Mouse (Mus musculus) embryonic facial prominence, embryonic 11.5 days (tissue): ENCODE data around the gene Mcidas. TPM values are rescaled to one million over a fixed set of nuclear protein-coding genes. Genes with fewer than 3 reads are reported as not detected.
A peak's percentile ranks its signal among the peaks of the same experiment; 100 is the strongest.

Experiments
- ATAC-seq: fragments of 200-750 bp; cut with Nextera tagmentation; replicated peaks from 2 replicates; pipeline ENCODE4 v1.8.0; 2017; ENCODE audit warnings: low read depth; ENCODE audit not compliant: insufficient number of reproducible peaks, low FRiP score, low TSS enrichment
- DNase-seq: peaks from one replicate; pipeline ENCODE4 v3.0.0-alpha.2; 2015; ENCODE audit warnings: low spot score
- H3K27ac ChIP-seq: fragments of 300-500 bp; sonication (generic); replicated peaks from 2 replicates; pipeline ENCODE4 v1.5.1; 2014; ENCODE audit warnings: mild to moderate bottlenecking, low read depth, low read length, control low read depth
- H3K27me3 ChIP-seq: fragments of 300-500 bp; sonication (generic); 2 replicates; pipeline ENCODE4 v1.6.1; 2014; ENCODE audit warnings: mild to moderate bottlenecking, low read length, moderate library complexity, mixed read lengths; ENCODE audit not compliant: control insufficient read depth, insufficient read depth
- H3K36me3 ChIP-seq: fragments of 300-500 bp; sonication (generic); replicated peaks from 2 replicates; pipeline ENCODE4 v1.6.1; 2014; ENCODE audit warnings: low read depth, mild to moderate bottlenecking, low read length, moderate library complexity, mixed read lengths; ENCODE audit not compliant: control insufficient read depth, insufficient read depth
- H3K4me1 ChIP-seq: fragments of 300-500 bp; sonication (generic); 2 replicates; pipeline ENCODE4 v1.6.1; 2014; ENCODE audit warnings: low read length, mixed read lengths; ENCODE audit not compliant: control insufficient read depth, insufficient read depth
- H3K4me2 ChIP-seq: fragments of 300-500 bp; sonication (generic); 2 replicates; pipeline ENCODE4 v1.6.1; 2014; ENCODE audit warnings: low read depth, mild to moderate bottlenecking, control low read depth, low read length, moderate library complexity
- H3K4me3 ChIP-seq: fragments of 300-500 bp; sonication (generic); 2 replicates; pipeline ENCODE4 v1.5.1; 2014; ENCODE audit warnings: low read depth, low read length, control low read depth
- H3K9ac ChIP-seq: fragments of 300-500 bp; sonication (generic); replicated peaks from 2 replicates; pipeline ENCODE4 v1.6.1; 2014; ENCODE audit warnings: mild to moderate bottlenecking, control low read depth, low read length
- H3K9me3 ChIP-seq: fragments of 300-500 bp; sonication (generic); replicated peaks from 2 replicates; pipeline ENCODE4 v1.6.1; 2016; ENCODE audit warnings: mild to moderate bottlenecking, low read length, inconsistent platforms, mixed read lengths; ENCODE audit not compliant: control insufficient read depth
- WGBS: fragments of 180-500 bp; shearing (Covaris S2); extraction: QIAGEN DNeasy Blood & Tissue Kit; methylation state at CpG from one replicate; pipeline ENCODE4 v1.1.7; 2014; 5-methylcytosine and 5-hydroxymethylcytosine counted together
- polyA plus RNA-seq: library from polyadenylated mRNA; unstranded; fragments of >200 nt; fragmentation: Nextera tagmentation; extraction: Ambion mirVana; gene quantifications from 2 replicates; pipeline ENCODE4 v1.2.1, GENCODE M21; 2014

Mcidas gene
- polyA plus RNA-seq, 1 experiment from 2014 or later = not detected

GRCm38 (mm10) chr13:112994191-112994590 lies 546 bp downstream of the Mcidas start:
- H3K4me1 ChIP-seq = peaks cover 9% of the 10 kb centered on the region
- peak; percentile 72 for DNase-seq
- H3K36me3 ChIP-seq = no peaks in the 10 kb centered on the region
- WGBS = under 1% methylated on average over 25 of the region's 25 CpGs
- peak overlapping the region; percentile 79 for H3K4me2 ChIP-seq
- H3K9me3 ChIP-seq = no peaks in the 10 kb centered on the region
- H3K27me3 ChIP-seq = peaks cover 86% of the 10 kb centered on the region
- no peak overlapping the region for H3K27ac ChIP-seq
- peak overlapping the region; percentile 36 for H3K4me3 ChIP-seq
- no peak overlapping the region; the same call in 1 of the 2 replicates for H3K9ac ChIP-seq
- peak; percentile 65 for ATAC-seq

- ATAC-seq (no peak), DNase-seq (no peak)
- 56% methylated on average over 4 of the region's 4 CpGs for WGBS
Observed at GRCm38 (mm10) chr13:112996407-112996806, 2.8 kb downstream of the Mcidas start.

GRCm38 (mm10) chr13:112997369-112997768 lies 3.7 kb downstream of the Mcidas start:
- Histone ChIP-seq H3K4me1 (peaks cover 9% of the 10 kb centered on the region), H3K4me2 (no peak overlapping the region), H3K36me3 (no peaks in the 10 kb centered on the region), H3K27me3 (peaks cover 64% of the 10 kb centered on the region), H3K4me3 (no peak overlapping the region), H3K9ac (no peak overlapping the region), H3K27ac (no peak overlapping the region), H3K9me3 (no peaks in the 10 kb centered on the region)
- WGBS = 71% methylated on average over 6 of the region's 6 CpGs
- ATAC-seq (no peak), DNase-seq (no peak)

More at GRCm38 (mm10) chr13:112996407-112996806, 2.8 kb downstream of the Mcidas start:
- Histone ChIP-seq H3K9me3 (no peaks in the 10 kb centered on the region), H3K36me3 (no peaks in the 10 kb centered on the region), H3K4me3 (no peak overlapping the region), H3K4me1 (peaks cover 9% of the 10 kb centered on the region), H3K9ac (no peak overlapping the region), H3K27ac (no peak overlapping the region), H3K27me3 (peaks cover 68% of the 10 kb centered on the region), H3K4me2 (no peak overlapping the region)

GRCm38 (mm10) chr13:112998427-112999201 lies 5.0 kb downstream of the Mcidas start:
- DNase-seq (peak; percentile 52), ATAC-seq (no peak)
- peaks cover 6% of the 10 kb centered on the region for H3K4me1 ChIP-seq
- H3K9me3 ChIP-seq = no peaks in the 10 kb centered on the region
- H3K27ac ChIP-seq = no peak overlapping the region
- WGBS = under 1% methylated on average over 46 of the region's 46 CpGs
- H3K9ac ChIP-seq = peak overlapping the region; percentile 52
- peak overlapping the region; percentile 85 for H3K4me2 ChIP-seq
- peaks cover 53% of the 10 kb centered on the region for H3K27me3 ChIP-seq
- no peaks in the 10 kb centered on the region for H3K36me3 ChIP-seq
- H3K4me3 ChIP-seq = peak overlapping the region; percentile 39

- DNase-seq = no peak
- Histone ChIP-seq H3K4me3 (no peak overlapping the region), H3K4me2 (no peak overlapping the region), H3K4me1 (no peaks in the 10 kb centered on the region; the same call in 1 of the 2 replicates), H3K27me3 (peaks cover 39% of the 10 kb centered on the region), H3K27ac (no peak overlapping the region), H3K9me3 (no peaks in the 10 kb centered on the region), H3K9ac (no peak overlapping the region), H3K36me3 (no peaks in the 10 kb centered on the region)
- no peak for ATAC-seq
- 78% methylated on average over 3 of the region's 3 CpGs for WGBS
Observed at GRCm38 (mm10) chr13:113000090-113000489, 6.4 kb downstream of the Mcidas start.

GRCm38 (mm10) chr13:113000576-113001318 lies 7.1 kb downstream of the Mcidas start:
- Histone ChIP-seq H3K27ac (no peak overlapping the region), H3K9me3 (no peaks in the 10 kb centered on the region), H3K27me3 (peaks cover 34% of the 10 kb centered on the region), H3K4me1 (no peaks in the 10 kb centered on the region; the same call in 1 of the 2 replicates), H3K4me3 (no peak overlapping the region), H3K36me3 (no peaks in the 10 kb centered on the region), H3K4me2 (no peak overlapping the region), H3K9ac (no peak overlapping the region)
- WGBS = 62% methylated on average over 9 of the region's 9 CpGs
- peak; percentile 33 for DNase-seq
- 0 out of 2 replicates have a peak, but pooled peaks have one; percentile 59 for ATAC-seq

GRCm38 (mm10) chr13:113012683-113013082 lies 19.0 kb downstream of the Mcidas start:
- Histone ChIP-seq H3K36me3 (no peaks in the 10 kb centered on the region), H3K4me2 (no peak overlapping the region), H3K27ac (no peak overlapping the region), H3K4me1 (no peaks in the 10 kb centered on the region), H3K9me3 (no peaks in the 10 kb centered on the region), H3K27me3 (no peaks in the 10 kb centered on the region), H3K9ac (no peak overlapping the region), H3K4me3 (no peak overlapping the region)
- 79% methylated on average over 6 of the region's 6 CpGs for WGBS
- ATAC-seq (no peak), DNase-seq (no peak)
